Mouse (Mus musculus) lung, adult 2 months (tissue): ENCODE results near the gene Tcam1. TPM values are rescaled to one million over a fixed set of nuclear protein-coding genes. Genes with fewer than 3 reads are reported as not detected.
A peak's percentile ranks its signal among the peaks of the same experiment; 100 is the strongest.

Source experiments
- DNase-seq: peaks from one replicate; pipeline ENCODE4 v3.0.0; 2022
- H3K4me1 ChIP-seq: fragments of 200-500 bp; 2 replicates; pipeline ENCODE4 v1.6.1; 2011; ENCODE audit warnings: low read length; ENCODE audit not compliant: control insufficient read depth, insufficient read depth
- H3K4me3 ChIP-seq: fragments of 200-500 bp; replicated peaks from 2 replicates; pipeline ENCODE3; 2011; ENCODE audit warnings: low read depth, mild to moderate bottlenecking, control low read depth, low read length; ENCODE audit errors: extremely low read depth
- CTCF ChIP-seq: fragments of 200-500 bp; IDR thresholded peaks from 2 replicates; pipeline ENCODE4 v1.5.1; 2011; ENCODE audit warnings: mild to moderate bottlenecking, low read length, control low read depth; ENCODE audit not compliant: insufficient read depth
- POLR2A ChIP-seq: fragments of 200-500 bp; IDR thresholded peaks from 2 replicates; pipeline ENCODE4 v1.6.1; 2011; ENCODE audit warnings: low read depth, mild to moderate bottlenecking, control low read depth, low read length, borderline replicate concordance; ENCODE audit errors: extremely low read depth
- WGBS: fragments of 180-500 bp; shearing (Covaris S2); methylation state at CpG from one replicate; pipeline ENCODE4 v1.1.7; 2018; 5-methylcytosine and 5-hydroxymethylcytosine counted together
- polyA plus RNA-seq: library from polyadenylated mRNA; depleted of rRNA; stranded (reverse); fragments of >200 nt; gene quantifications from 2 replicates; pipeline ENCODE4 v1.2.3, GENCODE M21; 2012

Tcam1 gene
- polyA plus RNA-seq, 1 experiment: 0.05 TPM

DNA sequence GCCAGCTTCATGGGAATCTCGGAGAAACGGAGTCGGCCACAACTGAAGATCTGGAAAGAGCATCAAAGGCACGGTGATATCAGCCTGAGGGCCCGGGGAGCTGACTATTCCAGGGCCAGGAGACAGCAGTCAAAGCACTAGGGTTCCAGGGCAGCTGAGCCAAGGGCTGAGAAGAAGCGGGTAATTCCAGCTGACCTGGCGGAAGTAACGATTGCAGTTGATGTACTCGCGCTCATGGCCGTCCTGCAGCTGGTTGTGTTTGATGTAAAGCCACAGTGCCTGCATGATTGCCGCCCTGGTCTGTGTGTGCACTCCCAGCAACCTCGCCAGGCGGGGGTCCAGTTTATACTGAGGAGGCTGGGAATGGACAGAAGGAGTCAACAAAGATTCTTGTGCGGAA is 11.5 kb upstream of the Tcam1 start:
- no peak for DNase-seq
- no peak for TF ChIP-seq CTCF
- Histone ChIP-seq H3K4me1 (peaks cover 19% of the 10 kb centered on the region), H3K4me3 (no peak overlapping the region)
- 82% methylated on average over 15 of the region's 15 CpGs for WGBS

DNA sequence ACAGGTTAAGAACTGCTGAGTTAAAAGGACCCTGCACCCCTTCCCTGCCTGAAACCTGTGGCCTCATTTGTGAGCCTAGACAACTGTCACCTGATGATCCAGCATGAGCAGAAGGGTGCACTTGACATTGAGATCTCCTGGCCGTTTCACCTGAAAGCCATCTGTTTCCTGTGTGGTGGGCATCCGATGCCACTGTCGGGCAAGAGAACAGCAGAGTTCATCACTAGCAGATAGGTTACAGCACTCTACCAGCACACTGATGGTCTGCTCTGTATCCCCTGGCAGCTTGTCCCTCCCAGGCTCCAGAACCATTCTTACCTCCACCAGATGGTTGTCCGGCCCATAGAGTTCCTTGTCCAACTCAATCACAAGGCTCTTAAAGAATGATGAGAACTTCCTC is 10.9 kb upstream of the Tcam1 start:
- DNase-seq: no peak
- H3K4me3 ChIP-seq: no peak overlapping the region
- H3K4me1 ChIP-seq: peaks cover 23% of the 10 kb centered on the region
- 69% methylated on average over 4 of the region's 4 CpGs for WGBS
- TF ChIP-seq CTCF (no peak), POLR2A (no peak)

DNA sequence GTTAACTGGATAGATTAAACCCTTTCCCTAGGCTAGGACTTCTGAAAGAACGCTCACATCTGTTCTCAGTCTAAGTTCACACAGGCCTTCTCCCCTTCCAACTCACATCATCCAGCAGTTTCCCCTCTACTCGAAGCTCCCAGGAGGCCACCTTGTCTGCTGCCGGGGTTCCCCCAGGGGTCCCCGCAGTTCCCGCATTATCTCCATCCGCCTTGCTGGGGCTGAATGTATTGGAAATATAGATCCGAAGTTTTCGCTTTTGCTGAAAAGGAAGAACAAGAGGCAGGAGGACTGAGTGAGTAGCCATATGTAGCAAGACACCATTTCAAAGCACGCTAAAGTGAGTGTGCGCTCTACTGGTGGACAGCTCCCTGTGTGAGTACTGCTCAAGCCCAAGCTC is 10.0 kb upstream of the Tcam1 start:
- DNase-seq: no peak
- TF ChIP-seq CTCF (no peak), POLR2A (no peak)
- Histone ChIP-seq H3K4me1 (peaks cover 27% of the 10 kb centered on the region), H3K4me3 (no peak overlapping the region)
- WGBS: 89% methylated on average over 10 of the region's 10 CpGs

DNA sequence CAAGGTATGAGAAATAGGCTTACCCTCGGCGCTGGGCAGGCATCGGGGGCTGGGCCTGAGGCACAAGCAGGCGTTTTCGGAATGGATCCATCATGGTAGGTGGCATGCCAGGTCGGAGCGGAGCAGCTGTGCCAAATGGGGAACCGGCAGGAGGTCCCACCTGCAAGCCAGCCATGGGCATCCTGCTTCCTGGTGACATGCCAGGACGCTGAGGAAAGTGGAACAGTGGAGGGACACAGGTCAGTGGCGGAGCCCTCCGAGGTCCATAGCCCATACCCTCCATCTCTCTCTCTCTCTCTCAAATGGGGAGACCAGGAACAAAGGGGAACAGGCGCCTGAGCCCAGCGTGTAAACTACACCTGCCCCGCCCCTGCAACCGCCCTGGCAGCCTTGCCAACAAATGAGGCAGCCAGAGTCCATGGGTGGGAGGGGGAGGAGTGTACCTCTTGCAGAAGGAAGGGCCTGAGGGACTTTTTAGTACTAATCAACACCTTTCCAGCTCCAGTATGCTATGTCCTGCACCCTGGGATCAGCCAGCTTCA is 9.1 kb upstream of the Tcam1 start:
- DNase-seq: peak; percentile 51
- H3K4me3 ChIP-seq: no peak overlapping the region
- 47% methylated on average over 15 of the region's 15 CpGs for WGBS
- TF ChIP-seq POLR2A (no peak), CTCF (no peak)
- peaks cover 28% of the 10 kb centered on the region for H3K4me1 ChIP-seq

DNA sequence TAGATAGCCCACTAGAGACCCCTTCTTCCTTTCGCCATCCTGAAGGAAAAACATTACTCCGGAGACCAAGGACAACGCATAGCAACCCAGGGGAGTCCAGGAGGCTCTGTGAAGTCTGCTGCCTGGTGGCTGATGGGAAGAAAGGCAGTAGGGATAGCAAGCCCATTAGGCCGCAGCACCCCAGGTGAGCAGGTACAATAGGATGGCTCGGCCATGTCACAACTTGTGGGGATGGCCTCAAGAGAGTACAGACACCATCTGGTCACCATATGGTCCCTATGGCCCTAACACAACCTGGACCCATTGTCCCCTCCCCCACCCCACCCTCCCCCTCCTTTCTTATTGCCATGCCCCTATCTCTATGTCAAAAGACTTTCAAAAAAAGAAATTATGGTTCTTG is 8.6 kb upstream of the Tcam1 start:
- TF ChIP-seq CTCF: no peak
- TF ChIP-seq POLR2A: no peak
- DNase-seq: no peak
- 69% methylated on average over 5 of the region's 5 CpGs for WGBS
- no peak overlapping the region for H3K4me3 ChIP-seq
- H3K4me1 ChIP-seq: peaks cover 28% of the 10 kb centered on the region

DNA sequence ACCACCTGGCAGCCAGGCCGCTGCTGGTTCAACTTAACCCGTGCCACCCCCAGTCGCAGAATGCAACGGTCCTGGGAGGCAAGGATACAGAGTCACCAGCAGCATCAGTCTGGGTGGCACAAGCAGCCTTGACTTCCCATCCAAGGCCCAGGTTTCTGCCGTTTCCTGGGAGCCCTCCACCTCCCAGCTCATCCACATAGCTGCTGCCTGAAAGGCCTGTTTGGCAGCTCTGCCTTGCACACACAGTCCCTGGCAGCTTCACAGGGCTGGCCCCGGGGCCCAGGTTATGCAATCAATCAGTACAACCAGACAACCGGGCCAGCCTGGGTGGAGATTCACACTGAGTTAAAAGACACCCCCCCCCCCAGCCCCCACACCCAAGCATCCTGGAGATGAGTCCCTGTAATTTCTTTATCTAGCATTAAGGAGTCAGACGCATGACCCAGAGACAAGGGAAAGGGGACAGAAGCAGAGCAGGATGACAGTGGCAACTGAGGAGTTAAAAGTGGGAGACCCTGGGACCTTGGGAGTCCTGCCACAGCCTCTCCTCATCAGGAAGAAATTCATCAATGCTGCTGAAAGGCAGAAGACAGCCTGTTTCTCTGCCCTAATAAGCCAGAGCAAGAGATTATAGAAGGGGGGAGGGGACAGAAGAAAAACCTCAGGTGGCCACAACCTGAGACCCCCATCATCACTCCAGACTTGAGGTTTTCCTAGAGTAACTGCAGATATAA is 8.0 kb upstream of the Tcam1 start:
- 38% methylated on average over 8 of the region's 8 CpGs for WGBS
- no peak for TF ChIP-seq CTCF
- TF ChIP-seq POLR2A: peak; percentile 40; the same call in 1 of the 2 replicates
- Histone ChIP-seq H3K4me1 (peaks cover 28% of the 10 kb centered on the region), H3K4me3 (no peak overlapping the region)
- DNase-seq: peak; percentile 67

DNA sequence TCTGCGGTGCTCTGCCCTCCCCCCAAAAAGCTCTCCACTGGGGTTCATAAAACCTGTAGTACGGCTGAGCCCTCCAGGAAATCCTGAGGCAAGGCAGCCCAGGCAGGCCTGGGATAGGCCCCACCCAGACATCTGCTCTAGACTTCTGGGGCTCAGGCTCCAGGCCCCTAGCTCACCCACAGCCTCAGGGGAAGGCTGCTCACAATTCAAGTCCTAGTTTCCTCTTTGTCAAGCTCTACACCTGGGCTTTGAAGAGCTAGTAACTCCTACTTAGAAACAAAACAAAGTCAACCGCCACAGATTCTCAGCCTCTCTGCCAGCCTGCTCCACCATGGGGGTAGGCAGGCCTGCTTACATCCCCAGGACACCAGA is 7.4 kb upstream of the Tcam1 start:
- WGBS: 19% methylated on average over 3 of the region's 3 CpGs
- DNase-seq: peak; percentile 30
- Histone ChIP-seq H3K4me1 (peaks cover 28% of the 10 kb centered on the region), H3K4me3 (peak overlapping the region; percentile 15)
- TF ChIP-seq CTCF (no peak), POLR2A (no peak)

DNA sequence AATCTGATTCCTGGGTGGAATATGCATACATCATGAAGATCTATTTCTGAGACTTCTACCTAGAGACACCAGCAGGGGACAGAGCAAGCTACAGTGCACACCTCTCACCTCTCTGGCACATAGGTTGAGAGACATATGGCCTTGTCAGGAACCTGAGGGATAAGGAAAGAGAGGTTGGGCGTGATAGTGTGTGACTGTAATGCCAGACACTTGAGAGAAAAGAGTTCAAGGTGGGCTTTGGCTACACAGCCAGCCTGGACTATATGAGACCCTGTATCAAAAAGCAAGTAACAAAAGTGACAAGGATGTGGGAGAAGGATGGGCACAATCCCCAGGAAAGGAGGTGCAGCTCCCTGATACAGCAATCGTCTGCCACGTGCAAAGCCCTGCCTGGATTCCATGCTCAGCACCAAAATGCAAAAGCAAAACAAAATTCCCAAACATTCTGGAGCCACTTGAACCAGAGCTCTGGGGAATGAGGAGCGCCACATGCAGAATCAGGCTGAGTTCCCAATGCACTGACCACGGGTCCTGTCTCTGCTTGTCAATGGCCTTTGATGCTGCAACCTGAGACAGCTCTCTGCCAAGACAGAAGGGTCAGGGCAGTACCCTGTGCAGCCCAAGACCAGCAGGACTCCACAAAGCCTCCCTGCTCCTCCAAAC is 5.2 kb upstream of the Tcam1 start:
- Histone ChIP-seq H3K4me1 (peaks cover 40% of the 10 kb centered on the region), H3K4me3 (peak overlapping the region; percentile 85)
- no peak for DNase-seq
- WGBS: 13% methylated on average over 5 of the region's 5 CpGs
- TF ChIP-seq POLR2A (no peak; the same call in 1 of the 2 replicates), CTCF (no peak)

DNA sequence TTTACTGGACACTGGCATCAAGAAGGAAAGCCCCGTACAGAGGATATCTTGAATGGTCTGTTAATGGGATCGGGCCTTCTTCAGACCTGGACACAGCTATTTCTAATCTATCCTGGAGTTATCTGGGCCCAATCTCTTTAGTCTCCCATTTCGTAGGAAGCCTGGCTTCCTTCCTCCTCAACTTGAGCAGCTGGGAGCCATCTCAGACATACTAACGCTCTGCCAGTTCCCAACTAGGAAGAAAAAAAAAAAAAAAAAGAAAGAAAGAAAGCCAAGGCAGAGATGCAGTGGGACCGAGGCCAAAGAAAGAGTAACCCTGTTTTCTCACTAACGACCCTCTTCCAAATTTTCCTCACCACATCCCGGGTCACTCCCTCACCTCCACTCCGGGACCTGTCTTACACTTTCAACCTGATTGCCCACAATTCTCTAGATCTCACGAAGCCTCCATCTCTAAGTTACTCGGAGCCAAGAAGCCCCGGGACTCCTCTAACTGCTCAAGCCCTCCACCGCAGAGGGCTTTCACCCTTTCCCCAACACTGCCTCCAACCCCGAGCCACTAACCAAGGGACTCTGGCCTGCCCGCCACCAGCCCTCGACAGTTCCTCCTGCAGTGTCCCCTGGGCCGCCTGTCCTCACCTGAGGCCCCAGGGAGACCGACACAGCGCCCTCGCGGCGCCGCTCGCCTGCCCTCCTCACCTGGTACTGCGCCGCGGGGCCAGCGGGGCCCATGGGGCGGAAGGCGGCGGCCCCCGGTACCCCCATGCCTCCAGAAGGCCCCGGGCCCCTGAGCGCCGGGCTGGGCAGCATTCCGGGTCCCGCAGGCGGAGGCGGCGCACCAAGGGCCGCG is 4.5 kb upstream of the Tcam1 start:
- 2% methylated on average over 41 of the region's 41 CpGs for WGBS
- DNase-seq: peak; percentile 32
- H3K4me3 ChIP-seq: peak overlapping the region; percentile 85
- no peak for TF ChIP-seq POLR2A
- no peak for TF ChIP-seq CTCF
- peaks cover 40% of the 10 kb centered on the region for H3K4me1 ChIP-seq
